In the genomic region with DNA sequence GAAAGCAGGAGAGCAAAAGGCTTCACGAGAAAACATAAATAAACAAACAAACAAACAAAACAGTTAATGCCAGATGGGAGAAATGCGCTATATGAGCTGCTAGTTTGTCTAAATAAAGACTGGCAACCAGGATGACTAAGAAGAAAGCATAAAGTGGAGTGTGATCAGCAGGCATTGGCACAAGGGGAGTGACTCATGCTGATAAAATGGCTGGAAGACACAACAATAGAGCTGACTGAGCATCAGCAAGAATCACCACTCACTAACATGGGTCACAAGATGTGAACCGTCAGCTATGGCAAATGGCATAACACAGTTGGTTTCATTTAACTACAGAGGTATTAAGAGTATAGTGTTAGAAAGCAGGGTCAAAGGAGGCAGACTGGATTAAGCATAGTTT, we compare ENCODE assay signal across 12 mouse cellular contexts.
"Had no signal": no experiment of that assay in that cellular context is flagged by ENCODE, and none has a peak within 500 bp of the region (broad histone marks: within the 10 kb centered on the region; RNA-seq: fewer than 3 reads in every experiment).

No protein-coding gene starts in this region.

- H3K27me3 ChIP-seq: neural tube, embryonic 12.5 days had no signal

- H3K4me1 ChIP-seq: neural tube, embryonic 12.5 days had no signal

- ATAC-seq: midbrain, embryonic 16.5 days had no signal

- H3K36me3 ChIP-seq: neural tube, embryonic 12.5 days had no signal

- H3K9me3 ChIP-seq: neural tube, embryonic 12.5 days had no signal

- H3K27ac ChIP-seq: neural tube, embryonic 12.5 days had no signal

- H3K4me3 ChIP-seq: neural tube, embryonic 12.5 days had no signal

- H3K4me2 ChIP-seq: lung, embryonic 14.5 days; midbrain, embryonic 11.5 days; neural tube, embryonic 12.5 days had no signal

- H3K9ac ChIP-seq: lung, embryonic 14.5 days; neural tube, embryonic 12.5 days had no signal

- DNase-seq: lung, adult 18-20 months; lung, embryonic 14.5 days; lung, postnatal 10 days; lung, postnatal 4 days; midbrain, embryonic 14.5 days; right cerebral cortex, postnatal 14 days; thymus, adult 2 months; thymus, postnatal 25 days; thymus, postnatal 4 days had no signal
